Mouse (Mus musculus) embryo, embryonic 10 days (tissue): ENCODE results near the gene Inafm1.
"Not testable (repeated sequence)": the region's sequence is repeated elsewhere in the genome, so short reads cannot be mapped to it uniquely, and the experiment has no call there.

Experiments used
- DNase-seq: peaks from one replicate; pipeline ENCODE4 v3.0.0-alpha.2; 2015; ENCODE audit warnings: low spot score

The Inafm1 gene

GRCm38 (mm10) chr7:16297616-16298015, 24.2 kb upstream of the Inafm1 start:
- no peak for DNase-seq

- peak; percentile 83 for DNase-seq
These were observed 23.5 kb upstream of the Inafm1 start for GRCm38 (mm10) chr7:16296766-16297390.

GRCm38 (mm10) chr7:16296146-16296545, 22.7 kb upstream of the Inafm1 start:
- no peak for DNase-seq

- DNase-seq = peak; percentile 84
These were observed 22.0 kb upstream of the Inafm1 start for GRCm38 (mm10) chr7:16295321-16295900.

GRCm38 (mm10) chr7:16294837-16295236, 21.4 kb upstream of the Inafm1 start:
- peak; percentile 96 for DNase-seq

GRCm38 (mm10) chr7:16294346-16294745, 20.9 kb upstream of the Inafm1 start:
- peak; percentile 68 for DNase-seq

GRCm38 (mm10) chr7:16287791-16288190, 14.4 kb upstream of the Inafm1 start:
- DNase-seq = no peak

GRCm38 (mm10) chr7:16287016-16287415, 13.6 kb upstream of the Inafm1 start:
- DNase-seq = no peak

- DNase-seq = peak; percentile 97
These were observed 12.9 kb upstream of the Inafm1 start, which contains the start of gene Ccdc9 for GRCm38 (mm10) chr7:16286026-16286961. Ccdc9 (minus strand) TSS chr7:16286795.

GRCm38 (mm10) chr7:16285450-16286025, 12.1 kb upstream of the Inafm1 start:
- DNase-seq = peak; percentile 53

GRCm38 (mm10) chr7:16284904-16285303, 11.5 kb upstream of the Inafm1 start:
- no peak for DNase-seq

GRCm38 (mm10) chr7:16284001-16284400, 10.6 kb upstream of the Inafm1 start:
- no peak for DNase-seq

- DNase-seq = no peak
These were observed 8.9 kb upstream of the Inafm1 start for GRCm38 (mm10) chr7:16282334-16282733.

GRCm38 (mm10) chr7:16280721-16281120, 7.3 kb upstream of the Inafm1 start:
- no peak for DNase-seq

GRCm38 (mm10) chr7:16274922-16275890, 1.8 kb upstream of the Inafm1 start:
- DNase-seq = no peak

- peak; percentile 91 for DNase-seq
These were observed 336 bp upstream of the Inafm1 start for GRCm38 (mm10) chr7:16273766-16274140.

- peak; percentile 75 for DNase-seq
These were observed 736 bp downstream of the Inafm1 start for GRCm38 (mm10) chr7:16272681-16273080.

GRCm38 (mm10) chr7:16271139-16271538, 2.3 kb downstream of the Inafm1 start:
- DNase-seq = no peak

- not testable (repeated sequence) for DNase-seq
These were observed 6.8 kb downstream of the Inafm1 start for GRCm38 (mm10) chr7:16266593-16266992.

- no peak for DNase-seq
These were observed 7.6 kb downstream of the Inafm1 start for GRCm38 (mm10) chr7:16265856-16266255.

GRCm38 (mm10) chr7:16263843-16264242, 9.6 kb downstream of the Inafm1 start:
- no peak for DNase-seq
